Mouse (Mus musculus) lung, adult 2 months (tissue): Measurements from ENCODE around the gene Usp46.

Experiments
- CTCF ChIP-seq: fragments of 200-500 bp; IDR thresholded peaks from 2 replicates; pipeline ENCODE4 v1.5.1; 2011; ENCODE audit warnings: mild to moderate bottlenecking, low read length, control low read depth; ENCODE audit not compliant: insufficient read depth
- POLR2A ChIP-seq: fragments of 200-500 bp; IDR thresholded peaks from 2 replicates; pipeline ENCODE4 v1.6.1; 2011; ENCODE audit warnings: low read depth, mild to moderate bottlenecking, control low read depth, low read length, borderline replicate concordance; ENCODE audit errors: extremely low read depth

DNA sequence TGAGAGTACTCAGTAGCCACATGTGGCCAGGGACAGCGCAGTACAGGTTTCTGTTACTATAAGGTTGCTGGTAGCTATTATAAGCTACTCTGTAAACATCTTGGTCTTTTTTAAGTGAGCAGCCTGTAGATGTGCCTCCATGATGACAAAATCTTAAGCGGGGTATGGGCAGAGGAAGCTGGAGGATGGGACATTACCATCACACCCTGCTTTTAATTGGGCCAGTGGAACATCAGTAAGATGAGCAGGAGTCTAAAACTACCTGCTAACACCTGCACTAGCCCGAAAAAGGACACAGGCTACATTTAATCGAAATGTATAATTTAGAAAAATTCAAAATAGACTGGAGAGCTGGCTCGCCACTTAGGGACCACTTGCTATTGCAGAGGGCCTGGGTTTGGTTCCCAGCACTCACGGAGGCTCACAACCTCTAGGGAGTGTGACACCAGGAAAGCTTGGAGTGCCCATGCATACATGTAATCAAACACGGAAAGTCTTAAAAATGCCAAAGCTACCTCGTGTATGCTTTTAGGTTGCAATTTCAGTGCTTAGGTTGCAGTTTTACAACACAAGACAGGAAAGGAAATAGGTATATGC, 26.7 kb upstream of the Usp46 start:
- no peak for TF ChIP-seq POLR2A
- no peak for TF ChIP-seq CTCF
